In genomic region chr11:80845486-80845885, GRCm38 (mm10) we compare ENCODE assay signal across 24 mouse cellular contexts. TPM values are rescaled to one million over a fixed set of nuclear protein-coding genes. Genes with fewer than 3 reads are reported as not detected.
DNase-seq lines count a peak whose midpoint lies in the region; ATAC-seq and TF ChIP-seq lines count a peak whose summit lies in the region.
"Had no signal": no experiment of that assay in that cellular context is flagged by ENCODE, and none has a peak within 500 bp of the region (broad histone marks: within the 10 kb centered on the region; RNA-seq: fewer than 3 reads in every experiment).

No protein-coding gene starts in this region.

- no peak overlapping the region for H3K4me2 ChIP-seq in lung, embryonic 15.5 days
- H3K4me2 ChIP-seq: embryonic facial prominence, embryonic 12.5 days; forebrain, embryonic 12.5 days; heart, embryonic 13.5 days; hindbrain, embryonic 12.5 days had no signal

- no peak for TF ChIP-seq POLR2A in lung, adult 2 months (IDR thresholded peaks at IDR 0.05; ENCODE audit: borderline replicate concordance, extremely low read depth, low read depth, low read length)

- H3K9ac ChIP-seq in lung, embryonic 15.5 days, result no peak overlapping the region
- H3K9ac ChIP-seq: embryonic facial prominence, embryonic 12.5 days; forebrain, embryonic 12.5 days; forebrain, postnatal 0 days; heart, embryonic 13.5 days; hindbrain, embryonic 12.5 days had no signal

- H3K27me3 ChIP-seq in lung, embryonic 15.5 days, result 0 out of 2 replicates have a peak, but pooled peaks cover 4% of the 10 kb centered on the region
- H3K27me3 ChIP-seq: embryonic facial prominence, embryonic 12.5 days; hindbrain, embryonic 12.5 days had no signal

- 24% methylated on average over 7 of the region's 7 CpGs for WGBS in lung, embryonic 15.5 days
- WGBS in lung, adult 2 months, result 31% methylated on average over 7 of the region's 7 CpGs

- H3K27ac ChIP-seq in lung, embryonic 15.5 days, result peak overlapping the region; percentile 16; the same call in 1 of the 2 replicates
- H3K27ac ChIP-seq: embryonic facial prominence, embryonic 12.5 days; forebrain, embryonic 12.5 days; gastrocnemius, adult 2 months; heart, embryonic 13.5 days; hindbrain, embryonic 12.5 days had no signal

- no peak for TF ChIP-seq CTCF in lung, adult 2 months (IDR thresholded peaks at IDR 0.05; ENCODE audit: insufficient read depth, low read length)

- H3K4me3 ChIP-seq in lung, embryonic 15.5 days, result no peak overlapping the region
- no peak overlapping the region for H3K4me3 ChIP-seq in lung, adult 2 months (replicated peaks; ENCODE audit: extremely low read depth, low read depth, low read length)
- H3K4me3 ChIP-seq: embryonic facial prominence, embryonic 12.5 days; forebrain, embryonic 12.5 days; gastrocnemius, adult 2 months; heart, embryonic 13.5 days; hindbrain, embryonic 12.5 days had no signal

- no peaks in the 10 kb centered on the region for H3K4me1 ChIP-seq in lung, embryonic 15.5 days
- no peaks in the 10 kb centered on the region for H3K4me1 ChIP-seq in lung, adult 2 months (ENCODE audit: control insufficient read depth, insufficient read depth, low read length)
- H3K4me1 ChIP-seq: embryonic facial prominence, embryonic 12.5 days; forebrain, embryonic 12.5 days; heart, embryonic 13.5 days; hindbrain, embryonic 12.5 days had no signal

- H3K9me3 ChIP-seq in lung, embryonic 15.5 days, result no peaks in the 10 kb centered on the region
- H3K9me3 ChIP-seq: embryonic facial prominence, embryonic 12.5 days; forebrain, embryonic 12.5 days; heart, embryonic 13.5 days; hindbrain, embryonic 12.5 days had no signal

- no peaks in the 10 kb centered on the region for H3K36me3 ChIP-seq in lung, embryonic 15.5 days
- H3K36me3 ChIP-seq: embryonic facial prominence, embryonic 12.5 days; forebrain, embryonic 12.5 days; G1E; heart, embryonic 13.5 days; hindbrain, embryonic 12.5 days had no signal

- peak; percentile 78 for ATAC-seq in lung, embryonic 15.5 days (ENCODE audit: borderline replicate concordance, extremely low read depth, low FRiP score, low TSS enrichment)
- ATAC-seq: CD4-positive, CD25-positive, alpha-beta regulatory T cell, adult 4 months; forebrain, postnatal 0 days; hindbrain, embryonic 16.5 days had no signal

- peak; percentile 27 for DNase-seq in cerebellum, adult 9-10 months
- DNase-seq in cerebellum, adult 11-12 months, result no peak
- DNase-seq in lung, adult 2 months, result no peak
- peak; percentile 63 for DNase-seq in lung, postnatal 10 days
- no peak for DNase-seq in heart, adult 18-20 months
- DNase-seq in neural tube, embryonic 10.5 days (ENCODE audit: extremely low spot score, low spot score), result no peak
- DNase-seq in ovary, adult 18-20 months (ENCODE audit: low spot score), result no peak
- DNase-seq: adrenal gland, adult 8-10 months; adrenal gland, postnatal 36 days; B cell, adult 2 months; cerebellum, postnatal 10 days; forebrain, postnatal 0 days; gastrocnemius, adult 2 months; gastrocnemius, postnatal 25 days; heart, postnatal 4 days had no signal

RNA-seq across cellular contexts. Expression of gene Spaca3, which starts 12.7 kb away (rescaled TPM):
- polyA plus RNA-seq in lung, embryonic 15.5 days (2015; fragmentation: Nextera tagmentation; extraction: Ambion mirVana), result not detected in 2 replicates
- 0.29 TPM in 1 of 2 replicates, not detected in the other for polyA plus RNA-seq in lung, adult 2 months (2012; rRNA removed)
- not detected for total RNA-seq in heart, adult 18-20 months (2021)
- total RNA-seq: adrenal gland, adult 8-10 months; adrenal gland, postnatal 36 days; forebrain, postnatal 0 days; G1E; gastrocnemius, adult 2 months; gastrocnemius, postnatal 25 days; granulocyte monocyte progenitor cell, adult 5-6 weeks; heart, postnatal 4 days had no signal
- polyA plus RNA-seq: CD4-positive, CD25-positive, alpha-beta regulatory T cell, adult 4 months; embryonic facial prominence, embryonic 12.5 days; forebrain, embryonic 12.5 days; forebrain, postnatal 0 days; G1E; heart, embryonic 13.5 days; hindbrain, embryonic 12.5 days; hindbrain, embryonic 16.5 days had no signal

RNA-seq across cellular contexts. Expression of gene Tmem98, which starts 35.5 kb away (rescaled TPM):
- polyA plus RNA-seq in lung, embryonic 15.5 days (2015; fragmentation: Nextera tagmentation; extraction: Ambion mirVana), result 132 and 133 TPM in 2 replicates
- 62.4 and 74.1 TPM in 2 replicates for polyA plus RNA-seq in lung, adult 2 months (2012; rRNA removed)
- total RNA-seq in heart, adult 18-20 months (2021), result 10 to 100 TPM; 12.0 to 14.0 TPM
- total RNA-seq: G1E had no signal
- polyA plus RNA-seq: CD4-positive, CD25-positive, alpha-beta regulatory T cell, adult 4 months; G1E had no signal

Comparison
In these comparisons a context has a peak if more than half of its experiments do, and no peak if none do; other contexts are left out.
1. DNase-seq: peak in cerebellum, adult 9-10 months (single experiment) and lung, postnatal 10 days (single experiment); none in cerebellum, adult 11-12 months (single experiment), lung, adult 2 months (single experiment), heart, adult 18-20 months (0 of 2), neural tube, embryonic 10.5 days (single experiment) and ovary, adult 18-20 months (single experiment).